Mouse (Mus musculus): Measurements from ENCODE around the gene Ak9.
"Not testable (repeated sequence)": the region's sequence is repeated elsewhere in the genome, so short reads cannot be mapped to it uniquely, and the experiment has no call there.

DNA sequence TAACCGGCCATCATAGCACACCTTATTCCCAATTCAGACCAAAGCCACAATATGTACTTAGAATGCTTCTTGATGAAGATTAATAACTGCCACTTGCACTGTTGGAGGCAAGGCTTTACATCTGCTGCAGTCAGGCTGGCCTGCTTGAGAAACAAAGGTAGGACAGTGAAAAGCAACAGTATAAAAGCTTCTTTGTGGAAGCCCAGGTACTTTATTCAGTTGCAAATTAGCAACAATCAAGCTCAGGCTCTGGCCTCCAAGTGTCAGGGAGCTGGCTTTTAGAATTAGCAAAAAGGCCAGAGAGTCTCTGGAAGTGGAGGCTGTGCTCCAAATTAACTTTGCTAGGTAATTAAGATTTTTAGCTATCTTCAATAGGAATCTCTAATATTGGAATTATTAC lies 107.0 kb downstream of the Ak9 start:
- not testable (repeated sequence) for TF ChIP-seq USF2 (IDR thresholded peaks at IDR 0.05; ENCODE audit: borderline replicate concordance in 1 of 2, insufficient read depth in 1 of 2, low read depth in 1 of 2, low read length in 2 of 2); ZMIZ1 (IDR thresholded peaks at IDR 0.05; ENCODE audit: low read depth, low read length); POLR2A (IDR thresholded peaks at IDR 0.05; ENCODE audit: control insufficient read depth in 1 of 2, insufficient read depth in 1 of 2, low read depth in 1 of 2, low read length in 2 of 2, poor library complexity in 1 of 2); GATA1 (IDR thresholded peaks at IDR 0.05; ENCODE audit: low read depth, low read length); KAT2A (conservative IDR thresholded peaks at IDR 0.05; ENCODE audit: low read depth, low read length); ZKSCAN1 (IDR thresholded peaks at IDR 0.05; ENCODE audit: low read depth, low read length); SIN3A (IDR thresholded peaks at IDR 0.05; ENCODE audit: low read length)

Data from MEL (cell line).